Mouse (Mus musculus) hindbrain, embryonic 11.5 days (tissue): ENCODE results near the gene Osbpl9. TPM values are rescaled to one million over a fixed set of nuclear protein-coding genes. Genes with fewer than 3 reads are reported as not detected.

ENCODE experiments used
- ATAC-seq: fragments of 200-750 bp; cut with Nextera tagmentation; 2 replicates; pipeline ENCODE4 v1.8.0; 2017; ENCODE audit warnings: mild to moderate bottlenecking, moderate TSS enrichment, moderate library complexity; ENCODE audit not compliant: low FRiP score
- DNase-seq: peaks from one replicate; pipeline ENCODE4 v3.0.0-alpha.2; 2015; ENCODE audit warnings: low spot score
- H3K27ac ChIP-seq: fragments of 300-500 bp; sonication (generic); 2 replicates; pipeline ENCODE4 v1.5.1; 2014; ENCODE audit warnings: mild to moderate bottlenecking, low read depth, low read length
- H3K27me3 ChIP-seq: fragments of 300-500 bp; sonication (generic); 2 replicates; pipeline ENCODE4 v1.6.1; 2014; ENCODE audit warnings: mild to moderate bottlenecking, low read length, moderate library complexity, mixed read lengths; ENCODE audit not compliant: control insufficient read depth, insufficient read depth
- H3K36me3 ChIP-seq: fragments of 300-500 bp; sonication (generic); 2 replicates; pipeline ENCODE4 v1.6.1; 2014; ENCODE audit warnings: mild to moderate bottlenecking, low read length, moderate library complexity, mixed read lengths; ENCODE audit not compliant: control insufficient read depth, insufficient read depth
- H3K4me1 ChIP-seq: fragments of 300-500 bp; sonication (generic); replicated peaks from 2 replicates; pipeline ENCODE4 v1.6.1; 2014; ENCODE audit warnings: low read length, mixed read lengths; ENCODE audit not compliant: control insufficient read depth, insufficient read depth
- H3K4me2 ChIP-seq: fragments of 300-500 bp; sonication (generic); replicated peaks from 2 replicates; pipeline ENCODE4 v1.6.1; 2014; ENCODE audit warnings: mild to moderate bottlenecking, low read depth, low read length
- H3K4me3 ChIP-seq: fragments of 300-500 bp; sonication (generic); 2 replicates; pipeline ENCODE4 v1.5.1; 2014; ENCODE audit warnings: low read depth, low read length
- H3K9ac ChIP-seq: fragments of 300-500 bp; sonication (generic); 2 replicates; pipeline ENCODE4 v1.6.1; 2014; ENCODE audit warnings: low read depth, low read length
- H3K9me3 ChIP-seq: fragments of 300-500 bp; sonication (generic); 2 replicates; pipeline ENCODE4 v1.6.1; 2016; ENCODE audit warnings: low read length; ENCODE audit not compliant: control insufficient read depth
- WGBS: fragments of 180-500 bp; shearing (Covaris S2); extraction: QIAGEN DNeasy Blood & Tissue Kit; methylation state at CpG from one replicate; pipeline ENCODE4 v1.1.7; 2014; 5-methylcytosine and 5-hydroxymethylcytosine counted together
- polyA plus RNA-seq: library from polyadenylated mRNA; unstranded; fragments of >200 nt; fragmentation: Nextera tagmentation; extraction: Ambion mirVana; gene quantifications from 2 replicates; pipeline ENCODE4 v1.2.1, GENCODE M21; 2014

Gene Osbpl9
- polyA plus RNA-seq, 1 experiment from 2014 or later = 77.3 TPM

GRCm38 (mm10) chr4:109030266-109030665, 171.8 kb downstream of the Osbpl9 start:
- no peaks in the 10 kb centered on the region for H3K27me3 ChIP-seq
- 97% methylated on average over 2 of the region's 2 CpGs for WGBS
- ATAC-seq (no peak), DNase-seq (no peak)
- H3K9ac ChIP-seq = no peak overlapping the region
- no peaks in the 10 kb centered on the region for H3K4me1 ChIP-seq
- H3K9me3 ChIP-seq = no peaks in the 10 kb centered on the region
- H3K4me3 ChIP-seq = no peak overlapping the region
- no peak overlapping the region for H3K27ac ChIP-seq
- no peak overlapping the region for H3K4me2 ChIP-seq
- H3K36me3 ChIP-seq = 0 out of 2 replicates have a peak, but pooled peaks cover 2% of the 10 kb centered on the region

- Histone ChIP-seq H3K36me3 (0 out of 2 replicates have a peak, but pooled peaks cover 2% of the 10 kb centered on the region), H3K4me1 (no peaks in the 10 kb centered on the region)
Measured at GRCm38 (mm10) chr4:109029857-109030256, 172.2 kb downstream of the Osbpl9 start.

GRCm38 (mm10) chr4:109026543-109026942, 175.5 kb downstream of the Osbpl9 start:
- Histone ChIP-seq H3K36me3 (0 out of 2 replicates have a peak, but pooled peaks cover 2% of the 10 kb centered on the region), H3K27me3 (no peaks in the 10 kb centered on the region), H3K9ac (no peak overlapping the region), H3K4me3 (no peak overlapping the region), H3K27ac (no peak overlapping the region), H3K4me2 (no peak overlapping the region), H3K9me3 (no peaks in the 10 kb centered on the region), H3K4me1 (no peaks in the 10 kb centered on the region)
- ATAC-seq = no peak
- no peak for DNase-seq
- WGBS = 65% methylated on average over 3 of the region's 3 CpGs

More at GRCm38 (mm10) chr4:109029857-109030256, 172.2 kb downstream of the Osbpl9 start:
- no peak overlapping the region for H3K4me3 ChIP-seq
- H3K27me3 ChIP-seq = no peaks in the 10 kb centered on the region
- WGBS = 92% methylated on average over 2 of the region's 2 CpGs
- H3K27ac ChIP-seq = no peak overlapping the region
- no peak overlapping the region for H3K9ac ChIP-seq
- no peak overlapping the region for H3K4me2 ChIP-seq
- ATAC-seq (no peak), DNase-seq (no peak)
- no peaks in the 10 kb centered on the region for H3K9me3 ChIP-seq

GRCm38 (mm10) chr4:109025061-109025460, 177.0 kb downstream of the Osbpl9 start:
- Histone ChIP-seq H3K4me2 (no peak overlapping the region), H3K36me3 (0 out of 2 replicates have a peak, but pooled peaks cover 2% of the 10 kb centered on the region), H3K27ac (no peak overlapping the region), H3K9me3 (no peaks in the 10 kb centered on the region), H3K4me1 (no peaks in the 10 kb centered on the region), H3K4me3 (no peak overlapping the region), H3K9ac (no peak overlapping the region), H3K27me3 (no peaks in the 10 kb centered on the region)
- ATAC-seq (no peak), DNase-seq (no peak)
- 61% methylated on average over 3 of the region's 3 CpGs for WGBS

- H3K27ac ChIP-seq = no peak overlapping the region
- H3K9me3 ChIP-seq = no peaks in the 10 kb centered on the region
- H3K4me2 ChIP-seq = no peak overlapping the region
- no peak overlapping the region for H3K9ac ChIP-seq
- no peaks in the 10 kb centered on the region for H3K4me1 ChIP-seq
- no peak overlapping the region for H3K4me3 ChIP-seq
- no peak for DNase-seq
- no peaks in the 10 kb centered on the region for H3K36me3 ChIP-seq
- H3K27me3 ChIP-seq = no peaks in the 10 kb centered on the region
- ATAC-seq = no peak
- WGBS = 89% methylated on average over 1 of the region's 1 CpGs
Measured at GRCm38 (mm10) chr4:109021976-109022375, 180.1 kb downstream of the Osbpl9 start.

- Histone ChIP-seq H3K4me3 (no peak overlapping the region), H3K27ac (no peak overlapping the region), H3K9me3 (no peaks in the 10 kb centered on the region), H3K9ac (no peak overlapping the region), H3K4me2 (no peak overlapping the region), H3K36me3 (no peaks in the 10 kb centered on the region), H3K27me3 (no peaks in the 10 kb centered on the region), H3K4me1 (no peaks in the 10 kb centered on the region)
- ATAC-seq = no peak
- DNase-seq = no peak
- WGBS = 78% methylated on average over 4 of the region's 4 CpGs
Measured at GRCm38 (mm10) chr4:109019301-109019700, 182.8 kb downstream of the Osbpl9 start.

GRCm38 (mm10) chr4:109017441-109017840, 184.6 kb downstream of the Osbpl9 start:
- Histone ChIP-seq H3K4me1 (no peaks in the 10 kb centered on the region), H3K9me3 (no peaks in the 10 kb centered on the region), H3K27me3 (no peaks in the 10 kb centered on the region), H3K4me2 (no peak overlapping the region), H3K36me3 (no peaks in the 10 kb centered on the region), H3K9ac (no peak overlapping the region), H3K4me3 (no peak overlapping the region), H3K27ac (no peak overlapping the region)
- 70% methylated on average over 7 of the region's 7 CpGs for WGBS
- DNase-seq (no peak), ATAC-seq (no peak)

- ATAC-seq (no peak), DNase-seq (no peak)
- WGBS = 88% methylated on average over 4 of the region's 4 CpGs
- Histone ChIP-seq H3K4me3 (no peak overlapping the region), H3K36me3 (no peaks in the 10 kb centered on the region), H3K4me1 (no peaks in the 10 kb centered on the region), H3K27ac (no peak overlapping the region), H3K27me3 (no peaks in the 10 kb centered on the region), H3K9ac (no peak overlapping the region), H3K4me2 (no peak overlapping the region), H3K9me3 (no peaks in the 10 kb centered on the region)
Measured at GRCm38 (mm10) chr4:109014091-109014490, 188.0 kb downstream of the Osbpl9 start.
